Mouse (Mus musculus): ENCODE data around the gene Pgm1.

DNA sequence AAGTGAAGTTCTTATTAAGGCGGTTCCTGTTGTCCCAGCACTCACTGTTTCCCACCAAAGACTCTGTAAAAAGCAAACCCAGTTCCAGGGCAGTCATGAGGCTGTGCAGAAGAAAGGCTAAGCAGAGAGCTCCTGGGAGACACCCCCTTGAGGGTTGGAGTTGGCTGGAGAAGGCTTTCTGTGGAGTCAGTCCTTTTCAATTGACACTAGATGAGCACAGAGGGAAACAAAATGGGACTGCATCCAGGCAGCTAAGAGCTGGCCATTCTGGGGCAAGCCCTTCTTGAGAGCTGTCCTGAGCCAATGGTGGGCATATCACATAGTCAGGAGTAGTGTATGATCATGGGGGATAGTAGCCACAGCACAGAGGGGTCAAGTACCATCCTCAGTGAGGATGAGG lies 44.7 kb downstream of the Pgm1 start:
- no peak for TF ChIP-seq CTCF (IDR thresholded peaks at IDR 0.05; ENCODE audit: extremely low read depth, insufficient read depth, insufficient read length, insufficient replicate concordance)
- TF ChIP-seq POLR2A (IDR thresholded peaks at IDR 0.05; ENCODE audit: low read depth, low read length) = no peak
